Mouse (Mus musculus) heart, embryonic 11.5 days (tissue): ENCODE measurements around the gene Olfr508. TPM values are rescaled to one million over a fixed set of nuclear protein-coding genes. Genes with fewer than 3 reads are reported as not detected.
"Not testable (repeated sequence)": the region's sequence is repeated elsewhere in the genome, so short reads cannot be mapped to it uniquely, and the experiment has no call there.

ENCODE experiments used
- ATAC-seq: fragments of 200-750 bp; cut with Nextera tagmentation; replicated peaks from 2 replicates; pipeline ENCODE4 v1.8.0; 2017; ENCODE audit warnings: moderate library complexity; ENCODE audit not compliant: insufficient number of reproducible peaks, low FRiP score, low TSS enrichment
- H3K27ac ChIP-seq: fragments of 300-500 bp; sonication (generic); 2 replicates; pipeline ENCODE4 v1.5.1; 2014; ENCODE audit warnings: mild to moderate bottlenecking, low read depth, low read length
- H3K27me3 ChIP-seq: fragments of 300-500 bp; sonication (generic); 2 replicates; pipeline ENCODE4 v1.6.1; 2014; ENCODE audit warnings: mild to moderate bottlenecking, low read length, mixed read lengths; ENCODE audit not compliant: control insufficient read depth, insufficient read depth
- H3K36me3 ChIP-seq: fragments of 300-500 bp; sonication (generic); 2 replicates; pipeline ENCODE4 v1.6.1; 2014; ENCODE audit warnings: mild to moderate bottlenecking, low read length, moderate library complexity, mixed read lengths; ENCODE audit not compliant: control insufficient read depth, insufficient read depth
- H3K4me1 ChIP-seq: fragments of 300-500 bp; sonication (generic); 2 replicates; pipeline ENCODE4 v1.6.1; 2014; ENCODE audit warnings: low read length; ENCODE audit not compliant: control insufficient read depth, insufficient read depth
- H3K4me2 ChIP-seq: fragments of 300-500 bp; sonication (generic); 2 replicates; pipeline ENCODE4 v1.6.1; 2014; ENCODE audit warnings: mild to moderate bottlenecking, moderate library complexity
- H3K4me3 ChIP-seq: fragments of 300-500 bp; sonication (generic); 2 replicates; pipeline ENCODE4 v1.5.1; 2014; ENCODE audit warnings: low read depth, low read length
- H3K9ac ChIP-seq: fragments of 300-500 bp; sonication (generic); 2 replicates; pipeline ENCODE4 v1.6.1; 2014; ENCODE audit warnings: mild to moderate bottlenecking, low read depth, low read length, moderate library complexity
- H3K9me3 ChIP-seq: fragments of 300-500 bp; sonication (generic); replicated peaks from 2 replicates; pipeline ENCODE4 v1.6.1; 2016; ENCODE audit warnings: low read length; ENCODE audit not compliant: control insufficient read depth
- WGBS: fragments of 180-500 bp; shearing (Covaris S2); extraction: QIAGEN DNeasy Blood & Tissue Kit; methylation state at CpG from one replicate; pipeline ENCODE4 v1.1.7; 2014; ENCODE audit not compliant: insufficient replicate concordance; 5-methylcytosine and 5-hydroxymethylcytosine counted together
- polyA plus RNA-seq: library from polyadenylated mRNA; unstranded; fragments of >200 nt; fragmentation: Nextera tagmentation; extraction: Ambion mirVana; gene quantifications from 2 replicates; pipeline ENCODE4 v1.2.1, GENCODE M21; 2014

Olfr508 gene
- not detected in 2 replicates for polyA plus RNA-seq

DNA sequence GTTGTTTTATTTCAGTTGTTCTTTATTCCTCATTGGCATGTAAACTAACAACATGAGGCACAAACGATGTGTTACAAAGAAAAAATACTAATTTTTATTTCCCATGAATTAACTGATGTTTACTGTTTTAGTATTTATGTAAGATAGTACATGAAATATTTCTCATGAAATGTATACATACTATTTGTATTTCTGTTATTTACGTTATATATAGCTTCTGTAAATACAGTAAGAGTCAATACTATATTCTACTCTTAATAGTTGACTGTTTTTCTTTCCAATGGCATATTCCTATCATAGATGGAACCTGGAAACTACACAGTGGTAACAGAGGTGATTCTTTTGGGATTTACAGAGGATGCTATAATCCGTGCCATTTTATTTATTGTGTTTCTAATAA lies at the start of gene Olfr508:
TSS of gene Olfr508 (plus strand) at position 301 of the 400 bp plus-strand sequence.
- Histone ChIP-seq H3K27me3 (no peaks in the 10 kb centered on the region), H3K9me3 (no peaks in the 10 kb centered on the region), H3K4me2 (no peak within 1 kb of the TSS), H3K27ac (no peak within 1 kb of the TSS), H3K9ac (no peak within 1 kb of the TSS), H3K4me3 (no peak within 1 kb of the TSS), H3K36me3 (no peaks in the 10 kb centered on the region), H3K4me1 (no peaks in the 10 kb centered on the region)
- no peak for ATAC-seq
- WGBS: 78% methylated on average over 3 of the region's 3 CpGs

DNA sequence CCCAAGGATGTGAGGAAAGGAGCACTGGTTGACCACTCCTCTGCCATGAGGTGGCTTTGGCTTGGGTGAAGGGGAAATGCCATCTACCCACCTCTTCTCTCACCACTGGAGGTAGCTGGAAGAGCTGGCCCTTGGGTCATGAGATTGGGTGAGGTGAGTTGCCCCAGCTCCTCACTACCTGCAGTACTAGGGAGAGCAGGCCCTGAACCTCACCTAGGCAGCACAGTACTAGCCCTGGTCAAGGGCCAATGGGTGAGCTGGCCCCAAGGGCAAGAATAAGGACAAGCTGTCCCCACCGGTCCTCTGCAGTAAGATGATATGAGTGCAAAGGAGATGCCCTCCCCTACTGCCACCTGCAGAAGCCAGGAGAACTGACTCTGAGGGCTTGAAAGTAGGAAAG lies 40.0 kb upstream of the Olfr508 start:
- Histone ChIP-seq H3K27me3 (no peaks in the 10 kb centered on the region), H3K36me3 (no peaks in the 10 kb centered on the region), H3K4me3 (no peak overlapping the region), H3K9me3 (no peaks in the 10 kb centered on the region), H3K4me1 (no peaks in the 10 kb centered on the region), H3K27ac (no peak overlapping the region), H3K4me2 (no peak overlapping the region), H3K9ac (no peak overlapping the region)
- no peak; the same call in 1 of the 2 replicates for ATAC-seq
- 93% methylated on average over 1 of the region's 1 CpGs for WGBS

DNA sequence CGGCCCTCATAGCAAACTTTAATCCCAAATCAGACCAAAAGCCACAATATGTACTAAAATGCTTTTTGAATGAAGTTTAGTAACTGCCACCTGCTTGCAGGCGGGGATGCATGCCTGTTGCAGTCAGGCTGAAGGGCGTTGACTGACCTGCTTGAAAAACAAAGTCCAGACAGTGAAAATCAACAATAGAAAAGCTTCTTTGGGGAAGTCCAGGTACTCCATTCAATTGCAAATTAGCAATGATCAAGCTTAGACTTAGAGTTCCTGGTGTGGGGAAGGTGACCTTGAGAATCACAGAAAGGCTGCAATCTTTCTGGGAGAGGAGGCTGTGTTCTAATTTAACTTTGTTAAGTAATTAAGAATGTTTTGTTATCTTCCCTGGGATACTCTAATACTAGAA lies 27.9 kb upstream of the Olfr508 start:
- WGBS: 78% methylated on average over 3 of the region's 3 CpGs
- H3K27me3 ChIP-seq, H3K4me3 ChIP-seq, H3K9me3 ChIP-seq, H3K4me1 ChIP-seq, H3K4me2 ChIP-seq, H3K36me3 ChIP-seq, H3K9ac ChIP-seq, ATAC-seq, H3K27ac ChIP-seq: not testable (repeated sequence)

DNA sequence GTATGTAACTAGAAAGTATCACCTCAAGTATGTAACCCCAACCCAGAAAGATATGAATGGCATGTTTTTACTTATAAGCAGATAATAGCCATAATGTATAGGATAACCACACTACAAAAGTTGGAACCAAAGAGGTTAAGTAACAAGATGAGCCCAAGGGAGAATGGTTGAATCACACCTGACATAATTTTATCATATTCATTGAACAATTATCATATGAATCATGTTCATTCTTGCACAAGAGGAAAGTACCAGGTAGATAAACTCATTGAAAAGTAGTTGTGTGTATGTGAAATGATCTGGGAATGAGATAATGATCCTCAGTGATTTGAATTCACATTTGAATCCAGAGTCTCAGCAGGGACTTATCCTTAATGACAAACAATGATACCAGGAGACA lies 19.3 kb upstream of the Olfr508 start, which contains the start of gene Olfr506:
TSS of gene Olfr506 (plus strand) at position 301 of the 400 bp plus-strand sequence.
- no peak within 1 kb of the TSS for H3K27ac ChIP-seq
- H3K4me1 ChIP-seq: no peaks in the 10 kb centered on the region
- no peak within 1 kb of the TSS for H3K4me2 ChIP-seq
- no peak within 1 kb of the TSS for H3K9ac ChIP-seq
- no peak within 1 kb of the TSS for H3K4me3 ChIP-seq
- no peaks in the 10 kb centered on the region for H3K36me3 ChIP-seq
- no peak for ATAC-seq
- no peaks in the 10 kb centered on the region for H3K9me3 ChIP-seq
- no peaks in the 10 kb centered on the region for H3K27me3 ChIP-seq

DNA sequence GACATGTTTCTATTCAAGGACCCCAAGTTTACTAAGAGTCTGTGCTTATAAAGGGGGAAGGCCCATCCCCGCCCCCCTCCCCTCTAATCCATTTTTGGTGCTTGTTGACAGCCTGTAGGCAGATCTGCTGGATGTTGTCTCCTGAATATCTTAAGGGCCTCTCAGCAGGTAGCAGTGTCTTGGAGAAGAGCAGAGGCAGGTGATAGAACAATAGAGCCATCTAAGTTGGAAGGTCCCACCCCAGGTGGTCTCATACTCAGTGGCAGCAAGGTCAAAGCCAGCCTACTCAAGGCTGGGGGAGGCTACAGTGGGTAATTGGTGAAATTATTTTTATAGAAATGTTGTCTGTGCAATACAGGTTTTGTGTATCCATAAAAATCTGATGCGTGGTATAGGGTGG lies 15.7 kb upstream of the Olfr508 start:
- 80% methylated on average over 2 of the region's 2 CpGs for WGBS
- no peak for ATAC-seq
- H3K4me3 ChIP-seq: no peak overlapping the region
- no peaks in the 10 kb centered on the region for H3K27me3 ChIP-seq
- no peaks in the 10 kb centered on the region for H3K4me1 ChIP-seq
- H3K27ac ChIP-seq: no peak overlapping the region
- no peak overlapping the region for H3K9ac ChIP-seq
- H3K9me3 ChIP-seq: no peaks in the 10 kb centered on the region
- no peak overlapping the region for H3K4me2 ChIP-seq
- no peaks in the 10 kb centered on the region for H3K36me3 ChIP-seq

DNA sequence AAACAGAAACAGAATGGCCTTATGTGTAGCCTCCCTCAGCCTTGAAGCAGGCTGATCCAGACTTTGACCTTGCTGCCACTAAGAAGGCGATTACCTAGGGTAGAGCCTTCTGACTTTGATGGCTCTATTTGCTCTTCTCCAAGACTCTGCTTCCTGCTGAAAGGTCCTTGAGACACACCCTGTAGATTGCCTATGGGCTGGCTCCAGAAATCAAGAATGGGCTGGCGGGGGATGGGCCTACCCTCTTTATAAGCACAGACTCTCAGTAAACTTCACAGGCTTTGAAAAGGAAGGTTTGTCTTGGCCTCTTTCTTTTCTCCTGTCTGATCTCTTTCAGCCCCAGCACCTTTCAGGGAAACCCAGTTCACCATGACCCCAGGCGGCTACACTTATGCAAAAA lies 13.0 kb upstream of the Olfr508 start:
- not testable (repeated sequence) for H3K9me3 ChIP-seq, H3K4me1 ChIP-seq, H3K36me3 ChIP-seq, ATAC-seq, H3K27ac ChIP-seq, H3K4me2 ChIP-seq, H3K9ac ChIP-seq, H3K4me3 ChIP-seq, H3K27me3 ChIP-seq
- 69% methylated on average over 3 of the region's 3 CpGs for WGBS

DNA sequence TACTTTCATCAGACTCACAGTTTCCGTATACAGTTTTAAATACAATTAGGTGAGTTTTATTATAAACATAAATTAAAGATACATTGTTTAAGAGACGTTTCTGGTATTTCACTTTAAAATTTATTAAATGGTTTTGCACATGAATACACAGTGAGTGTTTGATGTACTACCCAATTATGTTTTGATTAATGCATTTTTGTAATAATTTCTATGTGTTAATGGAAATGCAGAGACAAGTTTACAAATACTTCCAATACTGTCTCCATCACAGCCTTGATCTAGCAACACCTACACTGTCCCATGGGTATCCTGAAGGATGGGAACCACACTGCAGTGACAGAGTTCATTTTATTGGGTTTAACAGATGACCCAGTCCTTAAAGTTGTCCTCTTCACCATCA lies 8.3 kb upstream of the Olfr508 start, which contains the start of gene Olfr507:
TSS of gene Olfr507 (plus strand) at position 301 of the 400 bp plus-strand sequence.
- Histone ChIP-seq H3K27me3 (no peaks in the 10 kb centered on the region), H3K27ac (no peak within 1 kb of the TSS), H3K4me1 (no peaks in the 10 kb centered on the region), H3K36me3 (no peaks in the 10 kb centered on the region), H3K9ac (no peak within 1 kb of the TSS), H3K4me2 (no peak within 1 kb of the TSS), H3K4me3 (no peak within 1 kb of the TSS), H3K9me3 (no peaks in the 10 kb centered on the region)
- ATAC-seq: no peak
- 73% methylated on average over 2 of the region's 2 CpGs for WGBS

DNA sequence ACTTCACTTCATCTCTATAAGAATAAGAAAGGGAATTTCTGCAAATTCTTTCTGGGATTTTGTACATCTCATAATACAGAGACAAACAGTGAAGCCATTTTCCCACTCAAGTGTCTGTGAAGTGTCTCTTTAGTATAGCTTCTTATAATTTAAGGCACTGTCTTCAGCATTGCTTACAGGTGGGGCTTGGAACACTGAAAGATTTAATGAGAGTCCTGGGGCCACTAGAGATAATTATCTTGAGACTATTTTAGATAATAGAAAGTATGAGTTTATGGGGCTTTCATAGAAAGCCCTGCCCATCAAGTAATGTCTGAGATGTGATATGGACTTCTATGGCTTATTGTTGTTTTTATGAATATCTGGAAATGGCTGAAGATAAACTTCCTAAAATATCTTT lies 22.0 kb downstream of the Olfr508 start, which contains the start of gene Olfr509:
TSS of gene Olfr509 (minus strand) at position 101 of the 400 bp plus-strand sequence.
- no peak within 1 kb of the TSS for H3K9ac ChIP-seq
- no peaks in the 10 kb centered on the region for H3K9me3 ChIP-seq
- no peak within 1 kb of the TSS for H3K4me3 ChIP-seq
- H3K36me3 ChIP-seq: no peaks in the 10 kb centered on the region
- H3K4me2 ChIP-seq: no peak within 1 kb of the TSS
- ATAC-seq: no peak
- H3K27ac ChIP-seq: no peak within 1 kb of the TSS
- H3K4me1 ChIP-seq: no peaks in the 10 kb centered on the region
- H3K27me3 ChIP-seq: no peaks in the 10 kb centered on the region

DNA sequence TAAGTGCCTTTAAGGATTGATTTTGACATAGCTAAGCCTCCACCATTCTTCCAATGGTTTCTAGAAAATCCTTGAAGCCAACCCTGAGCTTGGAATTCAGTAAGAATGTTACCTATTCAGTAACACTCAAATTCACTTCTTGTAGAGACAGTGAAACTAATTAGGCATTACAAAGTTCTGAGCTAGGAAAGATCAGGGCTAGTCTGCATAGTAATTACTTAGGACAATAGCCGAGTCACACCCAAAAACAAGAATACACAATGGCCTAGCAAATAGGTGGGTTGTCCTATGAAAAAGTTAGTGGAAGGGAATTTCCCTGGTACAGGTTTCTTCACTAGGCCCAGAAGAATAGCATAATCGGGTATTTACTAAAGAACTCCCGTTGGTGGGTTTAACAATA lies 32.6 kb downstream of the Olfr508 start:
- ATAC-seq: no peak
- Histone ChIP-seq H3K27me3 (no peaks in the 10 kb centered on the region), H3K4me2 (no peak overlapping the region), H3K27ac (no peak overlapping the region), H3K36me3 (no peaks in the 10 kb centered on the region), H3K9ac (no peak overlapping the region), H3K9me3 (no peaks in the 10 kb centered on the region), H3K4me3 (no peak overlapping the region), H3K4me1 (no peaks in the 10 kb centered on the region)
- 73% methylated on average over 3 of the region's 3 CpGs for WGBS
